Mouse (Mus musculus) kidney, embryonic 16.5 days (tissue): ENCODE data around the gene Gab2. TPM values are rescaled to one million over a fixed set of nuclear protein-coding genes. Genes with fewer than 3 reads are reported as not detected.

ENCODE experiments used
- ATAC-seq: fragments of 200-750 bp; cut with Nextera tagmentation; 2 replicates; pipeline ENCODE4 v1.8.0; 2017; ENCODE audit warnings: moderate TSS enrichment; ENCODE audit not compliant: low FRiP score, low TSS enrichment
- H3K27ac ChIP-seq: fragments of 300-500 bp; sonication (generic); 2 replicates; pipeline ENCODE4 v1.5.1; 2014; ENCODE audit warnings: low read length
- H3K27me3 ChIP-seq: fragments of 300-500 bp; sonication (generic); 2 replicates; pipeline ENCODE4 v1.6.1; 2014; ENCODE audit warnings: low read length, control low read depth, mixed read lengths; ENCODE audit not compliant: insufficient read depth
- H3K36me3 ChIP-seq: fragments of 300-500 bp; sonication (generic); 2 replicates; pipeline ENCODE4 v1.6.1; 2014; ENCODE audit warnings: low read length, control low read depth, mixed read lengths; ENCODE audit not compliant: insufficient read depth
- H3K4me1 ChIP-seq: fragments of 300-500 bp; sonication (generic); 2 replicates; pipeline ENCODE4 v1.6.1; 2014; ENCODE audit warnings: low read length, control low read depth, mixed read lengths; ENCODE audit not compliant: insufficient read depth
- H3K4me2 ChIP-seq: fragments of 300-500 bp; sonication (generic); replicated peaks from 2 replicates; pipeline ENCODE4 v1.6.1; 2014; ENCODE audit warnings: low read depth, low read length
- H3K4me3 ChIP-seq: fragments of 300-500 bp; sonication (generic); 2 replicates; pipeline ENCODE4 v1.5.1; 2014; ENCODE audit warnings: mild to moderate bottlenecking, low read length
- H3K9ac ChIP-seq: fragments of 300-500 bp; sonication (generic); replicated peaks from 2 replicates; pipeline ENCODE4 v1.6.1; 2014; ENCODE audit warnings: low read length
- H3K9me3 ChIP-seq: fragments of 300-500 bp; sonication (generic); 2 replicates; pipeline ENCODE4 v1.6.1; 2016; ENCODE audit warnings: low read length, control low read depth
- WGBS: fragments of 180-500 bp; shearing (Covaris S2); extraction: QIAGEN DNeasy Blood & Tissue Kit; methylation state at CpG from one replicate; pipeline ENCODE4 v1.1.7; 2014; 5-methylcytosine and 5-hydroxymethylcytosine counted together
- polyA plus RNA-seq: library from polyadenylated mRNA; unstranded; fragments of >200 nt; fragmentation: Nextera tagmentation; extraction: Ambion mirVana; gene quantifications from 2 replicates; pipeline ENCODE4 v1.2.1, GENCODE M21; 2015

Gab2 gene
- polyA plus RNA-seq, 1 experiment from 2014 or later, result 13.9 TPM

GRCm38 (mm10) chr7:97181931-97182330 lies 100.5 kb downstream of the Gab2 start:
- Histone ChIP-seq H3K27ac (no peak overlapping the region), H3K4me1 (peaks cover 15% of the 10 kb centered on the region), H3K4me3 (no peak overlapping the region), H3K9me3 (no peaks in the 10 kb centered on the region), H3K4me2 (no peak overlapping the region), H3K27me3 (no peaks in the 10 kb centered on the region), H3K36me3 (no peaks in the 10 kb centered on the region), H3K9ac (no peak overlapping the region)
- ATAC-seq, result no peak
- WGBS, result 69% methylated on average over 1 of the region's 1 CpGs

GRCm38 (mm10) chr7:97183426-97183825 lies 102.0 kb downstream of the Gab2 start:
- 0 out of 2 replicates have a peak, but pooled peaks cover 4% of the 10 kb centered on the region for H3K36me3 ChIP-seq
- no peak overlapping the region for H3K4me3 ChIP-seq
- ATAC-seq, result peak; percentile 76
- H3K4me2 ChIP-seq, result no peak overlapping the region
- no peaks in the 10 kb centered on the region for H3K27me3 ChIP-seq
- H3K9me3 ChIP-seq, result no peaks in the 10 kb centered on the region
- peaks cover 15% of the 10 kb centered on the region for H3K4me1 ChIP-seq
- H3K27ac ChIP-seq, result 0 out of 2 replicates have a peak overlapping the region, but pooled peaks have one; percentile 16
- 27% methylated on average over 4 of the region's 4 CpGs for WGBS
- H3K9ac ChIP-seq, result no peak overlapping the region

- H3K4me2 ChIP-seq, result no peak overlapping the region
- H3K9ac ChIP-seq, result no peak overlapping the region
- ATAC-seq, result no peak
- peak overlapping the region; percentile 16; the same call in 1 of the 2 replicates for H3K27ac ChIP-seq
- H3K4me3 ChIP-seq, result no peak overlapping the region
- H3K9me3 ChIP-seq, result no peaks in the 10 kb centered on the region
- 88% methylated on average over 1 of the region's 1 CpGs for WGBS
- 0 out of 2 replicates have a peak, but pooled peaks cover 4% of the 10 kb centered on the region for H3K36me3 ChIP-seq
- H3K27me3 ChIP-seq, result no peaks in the 10 kb centered on the region
- peaks cover 15% of the 10 kb centered on the region for H3K4me1 ChIP-seq
Measured at GRCm38 (mm10) chr7:97184005-97184404, 102.6 kb downstream of the Gab2 start.

DNA sequence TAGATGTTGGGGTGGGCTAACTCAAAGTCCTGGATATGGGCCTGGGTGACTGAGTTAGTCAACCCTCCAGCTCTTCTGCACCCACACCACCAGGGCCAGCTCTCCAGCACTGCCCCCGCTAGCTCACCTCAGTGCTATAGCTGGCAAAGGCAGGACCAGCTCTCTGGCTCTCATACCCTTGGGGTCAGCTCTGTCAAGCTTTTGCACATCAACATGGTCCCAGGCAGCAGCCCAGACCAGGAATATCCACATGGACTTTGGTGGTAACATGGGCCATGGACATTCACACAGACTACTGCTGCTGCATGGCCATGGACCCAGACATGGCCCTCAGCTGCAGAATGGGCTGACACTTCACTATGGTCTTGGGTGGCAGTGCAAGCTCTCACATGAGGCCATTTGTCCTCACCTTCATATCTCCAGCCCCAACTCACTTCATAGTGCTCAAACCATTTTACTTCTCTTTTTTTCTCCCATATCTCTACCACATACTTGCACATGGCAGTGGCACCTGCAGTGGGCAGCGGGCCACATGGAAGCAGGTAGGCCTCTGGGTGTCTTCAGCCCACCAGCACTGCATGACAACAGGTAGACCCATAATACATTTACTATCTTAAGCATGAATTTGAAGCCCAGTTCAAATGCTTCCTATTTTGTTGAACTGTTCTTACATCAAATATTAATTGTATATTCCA lies 106.1 kb downstream of the Gab2 start:
- Histone ChIP-seq H3K9ac (no peak overlapping the region), H3K36me3 (0 out of 2 replicates have a peak, but pooled peaks cover 4% of the 10 kb centered on the region), H3K4me3 (no peak overlapping the region), H3K9me3 (no peaks in the 10 kb centered on the region), H3K4me2 (no peak overlapping the region), H3K4me1 (peaks cover 15% of the 10 kb centered on the region), H3K27ac (no peak overlapping the region), H3K27me3 (no peaks in the 10 kb centered on the region)
- WGBS, result 81% methylated on average over 2 of the region's 2 CpGs
- ATAC-seq, result no peak

DNA sequence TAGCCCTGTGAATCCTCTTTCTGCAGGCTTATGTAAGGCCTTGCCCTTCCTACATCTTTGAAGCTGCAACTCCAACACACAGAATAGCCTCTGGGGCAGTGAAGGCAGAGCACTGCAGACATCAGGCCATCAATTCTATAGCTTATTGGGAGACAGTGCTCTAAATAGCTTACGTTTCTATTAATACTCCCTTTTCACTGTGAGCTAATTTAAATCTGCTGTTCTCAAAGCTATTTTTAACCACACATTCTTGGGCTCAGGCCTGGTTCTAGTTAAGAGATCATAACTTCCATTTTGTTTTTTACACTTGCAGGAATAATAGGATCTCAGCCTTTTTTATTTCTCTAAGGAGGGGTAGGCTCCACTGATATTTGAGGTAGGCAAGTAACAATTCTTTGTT lies 107.7 kb downstream of the Gab2 start:
- H3K4me2 ChIP-seq, result no peak overlapping the region
- H3K36me3 ChIP-seq, result 0 out of 2 replicates have a peak, but pooled peaks cover 4% of the 10 kb centered on the region
- no peaks in the 10 kb centered on the region for H3K27me3 ChIP-seq
- H3K27ac ChIP-seq, result no peak overlapping the region
- no peak overlapping the region for H3K9ac ChIP-seq
- ATAC-seq, result no peak
- H3K4me1 ChIP-seq, result peaks cover 6% of the 10 kb centered on the region
- H3K4me3 ChIP-seq, result no peak overlapping the region
- H3K9me3 ChIP-seq, result no peaks in the 10 kb centered on the region
- 51% methylated on average over 1 of the region's 1 CpGs for WGBS

DNA sequence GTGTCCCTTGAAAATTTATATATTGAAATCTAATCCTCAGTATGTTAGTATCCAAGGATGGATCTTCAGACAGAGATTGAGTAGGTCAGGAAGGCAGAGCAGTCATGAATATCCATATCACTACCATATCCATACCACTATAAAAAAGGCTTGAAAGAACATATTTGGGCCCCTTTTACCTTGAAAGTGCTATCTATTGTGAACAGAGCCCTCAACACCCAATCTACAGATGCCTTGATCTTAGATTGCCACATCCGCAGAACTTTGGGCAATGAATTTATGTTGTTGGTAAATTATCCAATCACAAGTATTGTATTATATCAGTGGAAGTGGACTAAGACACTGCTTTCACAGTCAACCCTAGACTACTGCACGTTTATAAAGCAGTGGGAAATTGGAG lies 122.5 kb downstream of the Gab2 start:
- WGBS, result 82% methylated on average over 2 of the region's 2 CpGs
- no peak overlapping the region for H3K9ac ChIP-seq
- no peaks in the 10 kb centered on the region for H3K9me3 ChIP-seq
- no peaks in the 10 kb centered on the region for H3K27me3 ChIP-seq
- H3K36me3 ChIP-seq, result no peaks in the 10 kb centered on the region
- ATAC-seq, result no peak
- H3K4me2 ChIP-seq, result no peak overlapping the region
- H3K27ac ChIP-seq, result no peak overlapping the region
- H3K4me1 ChIP-seq, result 0 out of 2 replicates have a peak, but pooled peaks cover 5% of the 10 kb centered on the region
- no peak overlapping the region for H3K4me3 ChIP-seq

- H3K27ac ChIP-seq, result no peak overlapping the region
- no peak for ATAC-seq
- no peak overlapping the region for H3K9ac ChIP-seq
Measured at GRCm38 (mm10) chr7:97208811-97209549, 127.6 kb downstream of the Gab2 start.

GRCm38 (mm10) chr7:97210064-97210685 lies 128.8 kb downstream of the Gab2 start:
- Histone ChIP-seq H3K4me1 (0 out of 2 replicates have a peak, but pooled peaks cover 6% of the 10 kb centered on the region), H3K27ac (no peak overlapping the region), H3K27me3 (no peaks in the 10 kb centered on the region), H3K4me2 (no peak overlapping the region), H3K4me3 (no peak overlapping the region), H3K36me3 (no peaks in the 10 kb centered on the region), H3K9me3 (no peaks in the 10 kb centered on the region), H3K9ac (no peak overlapping the region)
- no peak for ATAC-seq

More at GRCm38 (mm10) chr7:97208811-97209549, 127.6 kb downstream of the Gab2 start:
- H3K4me1 ChIP-seq, result 0 out of 2 replicates have a peak, but pooled peaks cover 6% of the 10 kb centered on the region
- H3K36me3 ChIP-seq, result no peaks in the 10 kb centered on the region
- H3K4me3 ChIP-seq, result no peak overlapping the region
- H3K27me3 ChIP-seq, result no peaks in the 10 kb centered on the region
- WGBS, result 31% methylated on average over 1 of the region's 1 CpGs
- no peak overlapping the region for H3K4me2 ChIP-seq
- no peaks in the 10 kb centered on the region for H3K9me3 ChIP-seq

GRCm38 (mm10) chr7:97211117-97211516 lies 129.7 kb downstream of the Gab2 start:
- no peak overlapping the region for H3K4me3 ChIP-seq

More at GRCm38 (mm10) chr7:97211117-97211516, 129.7 kb downstream of the Gab2 start:
- ATAC-seq, result no peak
- H3K9ac ChIP-seq, result no peak overlapping the region
- H3K4me1 ChIP-seq, result 0 out of 2 replicates have a peak, but pooled peaks cover 6% of the 10 kb centered on the region
- H3K9me3 ChIP-seq, result no peaks in the 10 kb centered on the region
- H3K36me3 ChIP-seq, result no peaks in the 10 kb centered on the region
- 85% methylated on average over 4 of the region's 4 CpGs for WGBS
- H3K27me3 ChIP-seq, result no peaks in the 10 kb centered on the region
- no peak overlapping the region for H3K27ac ChIP-seq
- no peak overlapping the region for H3K4me2 ChIP-seq
